Mouse (Mus musculus) retina, postnatal 7 days (tissue): ENCODE data around the gene Magi1.
A peak's percentile ranks its signal among the peaks of the same experiment; 100 is the strongest.
"Not testable (repeated sequence)": the region's sequence is repeated elsewhere in the genome, so short reads cannot be mapped to it uniquely, and the experiment has no call there.

Experiments
- DNase-seq: peaks from one replicate; pipeline ENCODE4 v3.0.0-alpha.2; 2012; ENCODE audit warnings: low read depth, low spot score

The Magi1 gene

GRCm38 (mm10) chr6:94063542-94063941 lies 220.2 kb downstream of the Magi1 start:
- DNase-seq: no peak

DNA sequence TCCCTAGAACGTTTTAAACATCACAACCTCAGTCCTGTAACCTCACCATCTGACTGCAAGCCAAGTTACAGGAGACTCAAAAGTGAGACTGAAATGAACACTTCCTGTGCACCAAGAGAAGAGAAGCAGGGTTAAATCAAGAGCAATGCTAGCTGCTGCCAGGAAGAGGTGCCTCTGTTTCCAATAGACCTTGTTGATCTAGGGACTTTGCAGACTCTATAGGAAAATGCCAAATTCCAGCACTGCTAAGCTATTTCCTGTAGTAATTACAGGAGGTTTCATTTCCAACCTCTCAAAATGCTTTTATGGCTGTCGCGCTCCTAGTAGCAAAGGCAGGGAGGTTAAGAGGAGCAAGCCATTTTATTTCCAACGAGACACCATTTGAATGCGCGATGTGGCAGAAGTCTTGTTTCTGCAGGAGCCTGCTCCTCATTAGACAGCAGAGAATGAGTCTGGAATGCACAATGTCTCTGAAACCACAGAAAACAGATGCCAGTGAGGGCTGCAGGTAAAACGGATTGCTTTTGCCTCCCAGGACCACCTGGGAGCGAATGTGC lies 222.2 kb downstream of the Magi1 start:
- DNase-seq: no peak

GRCm38 (mm10) chr6:94060621-94061213 lies 223.0 kb downstream of the Magi1 start:
- DNase-seq: no peak

GRCm38 (mm10) chr6:94059090-94059489 lies 224.6 kb downstream of the Magi1 start:
- DNase-seq: no peak

DNA sequence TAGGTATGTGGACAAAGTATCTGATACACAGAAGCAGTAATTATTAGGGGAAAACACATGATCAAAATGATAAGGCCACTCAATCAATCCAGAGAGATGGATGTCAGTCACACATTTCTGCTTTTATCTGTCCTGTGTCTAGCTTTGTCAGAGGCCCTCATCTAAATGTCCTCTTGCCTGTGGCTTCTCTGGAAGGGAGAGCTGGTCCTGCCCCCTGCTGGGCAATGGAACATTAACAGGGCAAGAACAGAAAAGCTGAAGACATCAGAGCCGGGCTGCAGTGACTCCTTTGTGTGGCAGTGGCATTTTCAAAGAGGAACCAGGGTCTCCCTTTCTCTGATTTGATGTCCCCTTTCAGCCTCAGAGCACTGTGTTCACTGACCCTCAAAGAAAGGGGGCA lies 229.8 kb downstream of the Magi1 start:
- peak; percentile 21 for DNase-seq

DNA sequence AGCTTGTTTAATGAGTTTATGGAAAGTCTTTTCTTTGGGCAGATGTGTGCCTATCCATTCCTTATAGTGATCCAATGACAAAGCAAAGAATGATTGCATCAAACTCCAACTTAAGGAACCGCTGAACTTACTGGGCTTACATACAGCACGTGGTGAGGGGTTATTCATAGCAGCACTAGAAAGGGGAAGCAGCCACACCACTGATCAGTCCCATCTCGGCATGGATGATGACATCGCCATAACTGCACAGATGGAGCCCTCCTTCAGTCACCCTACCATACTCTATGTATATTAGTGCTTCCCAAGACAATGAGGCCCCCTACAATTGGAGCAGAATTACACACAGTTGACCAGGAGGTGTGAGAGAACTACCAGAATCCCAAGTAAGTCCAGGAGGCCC lies 238.5 kb downstream of the Magi1 start:
- DNase-seq: no peak

GRCm38 (mm10) chr6:94043461-94043860 lies 240.3 kb downstream of the Magi1 start:
- DNase-seq: no peak

DNA sequence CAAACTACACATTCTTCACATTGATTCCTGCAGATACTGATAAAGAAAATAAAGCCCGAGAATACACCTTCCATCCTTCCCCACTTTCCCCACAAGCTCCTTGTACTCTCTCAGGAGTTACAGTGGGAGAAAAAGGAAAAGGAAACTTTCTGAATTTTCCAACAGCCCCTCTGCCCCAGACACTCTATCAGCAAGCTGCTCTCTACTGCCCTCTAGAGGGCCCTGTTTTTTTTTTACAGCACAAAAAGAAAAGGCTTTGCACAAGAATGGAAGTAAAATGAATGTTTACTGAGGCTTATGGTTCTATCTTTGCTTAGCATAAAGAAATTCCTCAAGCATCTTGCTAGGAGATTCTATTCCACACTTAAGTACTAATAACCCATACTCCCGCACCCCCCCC lies 243.6 kb downstream of the Magi1 start:
- peak; percentile 27 for DNase-seq

GRCm38 (mm10) chr6:94038897-94039296 lies 244.8 kb downstream of the Magi1 start:
- DNase-seq: no peak

GRCm38 (mm10) chr6:94036554-94036953 lies 247.2 kb downstream of the Magi1 start:
- DNase-seq: no peak

- DNase-seq: no peak
Observed at GRCm38 (mm10) chr6:94026361-94026760, 257.4 kb downstream of the Magi1 start.

DNA sequence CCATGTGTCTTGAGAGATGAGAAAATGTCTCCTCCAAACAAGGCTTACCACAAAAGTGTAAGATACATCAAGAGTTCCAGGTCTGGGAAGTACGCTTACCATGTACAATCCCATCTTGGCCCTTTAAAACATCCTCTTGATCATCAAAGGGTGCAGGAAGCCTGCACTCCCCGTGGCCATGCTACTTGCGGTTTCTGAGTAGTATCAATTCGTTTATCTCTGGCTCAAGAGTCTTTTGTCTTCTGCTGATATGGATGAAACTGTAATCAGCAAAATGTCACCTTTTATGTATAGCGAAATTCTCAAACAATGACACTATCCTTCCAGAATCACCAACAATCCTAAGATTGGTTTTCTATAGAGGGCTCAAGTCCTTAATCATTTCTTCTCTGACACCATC lies 261.3 kb downstream of the Magi1 start:
- DNase-seq: no peak

DNA sequence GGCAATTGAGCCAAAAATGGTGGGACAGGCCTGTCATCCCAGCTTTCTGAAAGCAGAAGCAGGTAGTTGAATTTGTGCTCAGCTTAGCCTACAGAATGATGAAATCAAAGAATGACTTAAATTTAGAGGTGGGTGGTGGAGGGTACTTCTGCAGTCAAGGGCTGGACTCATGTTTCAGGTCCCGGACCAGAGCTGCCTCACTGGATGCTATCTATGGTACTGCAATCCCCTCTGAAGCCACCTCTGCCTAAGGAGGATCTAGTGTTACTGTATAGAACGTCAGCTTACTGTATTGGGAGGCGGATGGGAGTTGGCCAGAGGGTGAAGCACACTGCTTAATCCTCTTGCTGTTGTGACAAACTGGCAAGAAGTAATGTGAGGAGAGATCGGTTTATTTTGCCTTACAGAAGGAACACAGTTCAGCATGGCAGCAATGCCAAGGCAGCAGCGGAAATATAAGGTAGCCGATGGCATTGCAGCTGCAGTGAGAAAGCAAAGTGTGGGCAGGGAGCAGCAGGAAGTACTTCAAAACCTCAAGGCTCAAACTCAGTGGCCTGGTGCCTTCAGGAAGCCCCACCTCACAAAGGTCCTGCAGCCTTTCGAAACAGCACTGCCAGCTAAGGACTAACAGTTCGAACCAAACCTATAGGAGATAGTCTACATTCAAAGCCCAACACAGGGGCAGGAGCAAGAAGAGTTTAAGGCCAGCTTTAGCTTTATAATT lies 262.3 kb downstream of the Magi1 start:
- no peak for DNase-seq

DNA sequence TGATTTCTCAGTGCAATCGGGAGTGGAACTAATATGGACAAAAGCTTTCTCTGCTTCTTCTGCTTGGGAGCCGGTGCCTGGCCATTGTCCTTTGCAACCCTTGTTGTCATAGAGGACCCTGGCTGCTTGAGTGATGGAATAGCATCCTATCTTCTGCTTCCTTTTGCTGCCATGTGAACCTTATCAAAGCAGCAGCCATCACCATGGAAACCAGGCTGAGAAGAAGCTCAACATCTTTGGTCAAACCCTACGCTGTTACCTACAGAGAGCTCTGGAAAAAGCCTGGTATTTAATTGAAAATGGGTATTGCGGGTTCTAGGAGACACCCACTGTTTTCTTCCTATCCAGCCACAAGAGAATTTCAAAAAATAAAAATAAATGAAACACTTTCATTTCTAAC lies 263.2 kb downstream of the Magi1 start:
- DNase-seq: no peak

DNA sequence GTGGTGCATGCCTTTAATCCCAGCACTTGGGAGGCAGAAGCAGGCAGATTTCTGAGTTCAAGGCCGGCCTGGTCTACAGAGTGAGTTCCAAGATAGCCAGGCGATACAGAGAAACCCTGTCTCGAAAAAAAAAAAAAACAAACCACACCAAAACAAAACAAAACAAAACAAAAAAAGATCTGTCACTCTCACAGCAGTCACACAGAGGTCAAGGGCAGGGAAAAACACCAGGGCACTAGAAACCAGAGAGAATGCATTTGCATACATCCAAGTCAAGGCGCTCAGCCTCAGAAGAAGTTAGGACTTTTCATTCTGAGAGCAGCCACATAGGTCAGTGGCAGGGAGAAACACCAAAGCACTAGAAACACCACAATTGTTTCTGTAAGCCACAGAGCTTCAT lies 263.8 kb downstream of the Magi1 start:
- DNase-seq: no peak

GRCm38 (mm10) chr6:94013761-94014160 lies 270.0 kb downstream of the Magi1 start:
- no peak for DNase-seq

GRCm38 (mm10) chr6:94011947-94012346 lies 271.8 kb downstream of the Magi1 start:
- no peak for DNase-seq

DNA sequence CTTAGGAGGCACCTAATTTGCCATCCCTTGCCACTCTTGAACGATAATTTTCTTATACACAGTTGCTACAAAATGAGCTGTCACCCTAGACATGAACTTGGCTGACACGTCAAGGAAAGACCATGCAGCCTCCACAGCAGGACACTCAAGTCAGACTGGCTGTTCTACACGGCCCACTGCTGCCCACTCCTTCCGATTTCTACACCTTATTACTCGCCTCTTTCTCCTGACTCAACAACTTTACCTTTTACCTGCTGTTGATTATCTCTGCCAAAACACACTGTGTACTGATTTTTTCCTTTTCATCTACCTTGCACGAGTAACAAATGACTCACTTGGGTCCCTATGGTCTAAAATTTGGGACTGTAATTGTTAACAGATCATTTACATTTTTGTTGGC lies 272.2 kb downstream of the Magi1 start:
- no peak for DNase-seq

- DNase-seq: no peak
Observed at GRCm38 (mm10) chr6:94008577-94008976, 275.1 kb downstream of the Magi1 start.

GRCm38 (mm10) chr6:94003586-94003985 lies 280.1 kb downstream of the Magi1 start:
- DNase-seq: not testable (repeated sequence)

DNA sequence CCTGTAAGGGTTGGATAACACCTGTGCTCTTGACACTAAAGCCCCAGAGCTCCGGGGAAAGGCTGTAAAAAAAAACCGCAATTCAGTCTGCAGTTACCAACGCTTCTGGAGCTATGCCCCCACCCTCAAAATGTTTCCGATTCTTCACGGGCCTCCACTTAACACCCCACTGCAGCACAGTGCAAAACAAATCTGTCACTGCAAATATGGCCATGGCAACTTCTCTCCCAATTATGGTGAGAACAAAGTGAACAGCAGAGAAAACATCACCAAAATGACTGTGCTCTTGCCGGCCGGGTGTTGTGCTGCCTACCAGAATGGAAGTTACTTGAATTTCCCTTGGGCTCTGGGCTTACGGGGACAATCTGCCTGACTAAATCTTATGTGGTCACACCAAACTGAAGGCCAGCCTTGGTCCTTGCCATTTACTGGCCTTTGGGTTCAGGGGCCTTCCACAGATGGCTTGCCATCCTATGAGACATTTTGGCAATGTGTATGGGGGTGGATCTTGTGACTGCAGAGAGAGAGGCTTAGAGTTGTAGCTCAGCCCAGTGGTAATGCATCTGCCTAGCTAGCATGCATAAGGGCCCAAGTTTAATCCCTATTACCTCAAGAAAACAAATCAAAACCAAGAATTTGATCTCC lies 286.8 kb downstream of the Magi1 start:
- DNase-seq: no peak

GRCm38 (mm10) chr6:93987561-93987960 lies 296.2 kb downstream of the Magi1 start:
- DNase-seq: no peak

- peak; percentile 24 for DNase-seq
Observed at GRCm38 (mm10) chr6:93985111-93985510, 298.6 kb downstream of the Magi1 start.
